Mouse (Mus musculus) thymus, postnatal 14 days (tissue): ENCODE results near the gene Methig1.
A peak's percentile ranks its signal among the peaks of the same experiment; 100 is the strongest.
"Not testable (repeated sequence)": the region's sequence is repeated elsewhere in the genome, so short reads cannot be mapped to it uniquely, and the experiment has no call there.

ENCODE experiments used
- DNase-seq: peaks from one replicate; pipeline ENCODE4 v3.0.0; 2021

Methig1 gene

DNA sequence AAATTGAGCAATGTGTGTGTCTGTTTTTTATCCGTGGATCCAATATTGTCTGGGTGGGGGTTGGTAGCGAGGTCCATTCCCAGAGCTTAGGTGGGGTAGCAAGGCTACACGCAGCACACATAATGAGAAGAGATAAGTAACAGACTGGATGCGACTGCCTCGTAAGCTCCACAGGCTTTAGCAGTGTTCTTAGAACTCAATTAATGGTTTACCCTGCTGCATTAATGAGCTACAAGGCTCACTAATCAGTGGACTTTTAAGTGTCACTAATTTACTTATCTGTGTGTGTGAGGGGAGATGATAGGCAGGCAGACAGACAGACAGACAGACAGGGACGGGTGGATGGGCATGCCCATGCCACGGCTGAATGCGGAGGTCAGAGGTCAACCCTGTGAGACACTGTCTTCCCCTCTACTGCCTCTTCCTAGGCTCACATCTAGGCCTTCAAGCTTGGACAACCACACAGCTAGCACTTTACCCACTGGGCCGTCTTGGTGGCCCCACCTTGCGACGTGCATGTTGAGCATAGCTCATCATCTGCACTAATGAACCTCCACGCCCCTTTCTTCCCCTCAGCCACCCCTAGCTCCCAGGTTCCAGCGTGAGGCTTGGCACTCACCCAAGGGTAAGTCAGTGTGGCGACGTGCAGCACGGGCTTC lies 47.8 kb downstream of the Methig1 start:
- DNase-seq: no peak

DNA sequence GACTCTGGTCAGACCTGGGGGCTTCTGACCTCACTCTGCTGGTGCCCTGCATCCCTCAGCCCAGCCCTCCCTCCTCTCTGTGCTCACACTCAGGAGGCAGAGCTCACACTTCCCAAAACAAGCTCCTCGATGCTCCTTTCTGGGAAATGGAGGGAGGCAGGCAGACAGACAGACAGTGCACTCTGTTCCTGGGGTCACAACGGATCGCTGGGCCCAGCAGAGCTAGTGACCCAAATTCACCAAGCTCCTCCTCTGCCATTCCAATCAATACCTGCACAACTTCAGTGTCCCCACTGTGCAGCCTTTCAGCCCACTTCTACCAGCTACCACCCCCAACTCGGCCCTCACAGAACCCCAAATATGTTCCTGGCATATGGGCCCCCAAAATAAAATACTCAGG lies 48.9 kb downstream of the Methig1 start:
- DNase-seq: no peak

DNA sequence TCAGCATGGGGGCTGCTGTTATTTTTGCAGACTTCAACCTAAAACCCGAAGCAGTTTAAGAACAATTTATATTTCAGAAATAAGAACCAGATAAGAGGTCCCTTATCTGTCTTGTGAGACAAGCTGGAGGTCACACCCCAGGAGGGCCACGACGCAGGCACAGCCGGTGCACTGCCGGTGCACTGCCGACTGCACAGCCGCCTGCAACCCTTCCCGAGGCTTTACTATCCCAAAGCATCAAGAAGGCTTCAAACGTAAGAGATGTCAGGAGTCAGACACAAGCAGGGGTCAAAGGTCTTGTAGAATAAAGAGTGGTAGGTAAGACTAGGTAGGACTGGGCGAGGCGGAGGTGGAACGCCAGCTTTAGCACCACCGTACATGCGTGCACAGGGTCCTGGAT lies 49.4 kb downstream of the Methig1 start:
- no peak for DNase-seq

DNA sequence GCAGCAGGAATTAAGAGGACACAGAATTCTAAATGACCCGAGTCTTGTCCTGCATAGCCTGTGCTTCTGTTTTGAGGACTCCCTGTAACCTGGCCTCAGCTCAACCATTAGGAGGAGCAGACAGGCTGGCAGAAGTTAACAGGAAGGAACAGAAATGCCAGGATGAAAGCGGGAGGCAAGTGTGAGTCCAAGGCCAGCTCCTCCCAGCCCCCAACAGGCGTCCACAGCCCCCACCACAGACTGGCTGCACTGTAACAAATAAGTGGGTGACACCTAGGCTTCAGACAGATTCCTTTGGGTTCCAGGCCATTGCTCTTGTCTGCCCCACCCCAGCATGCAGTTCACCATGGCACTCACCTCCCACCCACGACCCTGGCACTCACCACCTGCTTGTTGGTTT lies 49.8 kb downstream of the Methig1 start:
- no peak for DNase-seq

DNA sequence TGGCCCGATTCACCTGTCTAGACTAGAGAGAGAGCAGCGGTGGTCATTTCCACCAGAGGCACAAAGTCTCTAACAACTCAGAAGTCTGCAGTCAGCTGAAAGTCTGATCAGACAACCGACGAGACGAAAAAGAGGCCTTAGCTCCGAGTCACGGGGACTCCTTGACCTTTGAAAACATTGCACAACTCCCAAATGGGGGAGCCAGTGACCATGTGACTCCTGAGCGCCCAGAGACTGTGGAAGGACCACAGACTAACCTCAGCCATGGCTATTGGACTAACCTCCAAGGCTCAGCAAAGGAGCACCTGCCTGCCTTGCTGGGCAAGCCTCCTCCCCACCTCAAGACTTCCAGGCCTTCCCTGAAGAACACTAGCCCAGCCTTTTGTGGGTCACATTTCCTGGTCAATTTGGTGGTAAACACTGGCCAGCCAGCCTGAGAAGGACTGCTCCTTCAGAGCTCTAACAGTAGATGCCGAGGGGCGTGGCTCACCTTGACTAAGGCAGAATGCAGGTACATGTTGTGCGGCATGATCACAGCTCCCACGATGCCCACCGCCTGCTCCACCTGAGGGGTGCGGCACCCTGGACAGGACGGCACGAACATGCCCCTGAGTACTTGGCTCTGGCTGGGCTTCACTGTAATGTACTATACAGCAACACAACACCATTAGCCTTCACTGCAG lies 50.5 kb downstream of the Methig1 start:
- DNase-seq: no peak

DNA sequence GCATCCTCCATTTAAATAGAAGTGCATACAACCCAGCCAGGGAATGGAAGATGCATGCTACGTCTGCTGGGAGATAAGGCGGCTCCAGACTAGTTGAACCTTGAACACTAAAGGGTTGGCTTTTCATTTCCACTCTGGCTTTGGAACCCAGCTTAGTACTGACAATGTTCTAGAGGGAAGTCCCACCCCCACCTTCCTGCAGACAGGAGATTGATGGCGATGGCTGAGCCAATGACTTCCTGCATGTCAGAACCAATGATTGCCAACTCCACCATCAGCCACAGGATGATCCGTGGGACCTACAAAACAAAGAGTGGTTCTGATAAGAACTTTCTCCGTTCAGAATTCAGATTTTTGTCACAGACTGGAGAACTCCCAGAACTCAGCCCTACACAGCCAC lies 53.1 kb downstream of the Methig1 start:
- DNase-seq: no peak

DNA sequence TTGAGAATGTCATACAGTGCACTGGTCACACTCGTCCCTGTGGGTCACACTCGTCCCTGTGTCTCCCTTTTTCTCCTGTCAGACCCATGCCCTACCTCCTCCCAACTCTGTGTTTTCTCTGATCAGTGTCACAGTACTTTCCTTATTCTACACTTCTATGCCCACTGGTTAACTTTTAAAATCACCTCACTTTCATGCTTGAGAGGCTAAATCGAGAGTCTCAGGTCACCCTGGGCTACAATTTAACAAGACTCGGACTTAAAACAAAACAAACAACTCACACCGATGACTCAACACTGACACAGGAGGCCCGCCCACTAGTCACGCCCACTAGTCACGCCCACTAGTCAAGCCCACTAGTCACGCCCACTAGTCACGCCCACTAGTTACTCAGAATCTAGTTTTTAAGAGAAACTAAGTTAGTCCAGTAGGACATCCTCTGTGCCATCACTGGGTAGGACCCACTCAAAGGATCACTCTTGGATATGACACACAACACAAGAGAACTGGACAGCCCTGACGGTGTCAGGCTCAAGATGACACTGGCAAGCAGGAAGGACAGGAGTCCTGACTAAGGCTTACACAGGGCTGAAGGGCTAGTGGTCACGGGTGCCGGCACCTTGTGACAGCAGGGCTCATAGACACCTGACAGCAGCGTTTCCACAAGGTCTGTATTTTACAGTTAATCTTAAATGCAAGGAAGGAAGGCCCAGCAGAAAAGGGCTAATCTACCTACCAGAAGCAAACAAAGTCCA lies 58.1 kb downstream of the Methig1 start:
- DNase-seq: no peak

DNA sequence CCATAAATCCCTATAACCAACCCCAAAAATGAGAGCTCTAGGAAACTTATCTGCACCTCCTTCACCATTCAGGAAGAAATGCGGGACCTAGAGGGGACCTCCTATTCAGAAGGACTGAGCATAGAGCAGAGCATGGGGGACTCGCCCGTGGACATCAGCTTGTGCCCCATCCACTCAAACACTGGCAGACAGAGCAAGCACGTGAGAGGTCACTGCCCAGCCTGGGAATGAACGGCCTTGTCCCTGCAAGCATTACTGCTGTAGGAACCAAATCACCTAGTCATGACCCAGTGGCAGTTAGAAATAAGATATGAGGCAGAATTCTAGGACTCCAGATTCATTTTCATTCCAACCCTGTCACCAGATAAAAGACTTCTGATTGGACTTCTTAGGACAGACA lies 58.8 kb downstream of the Methig1 start:
- DNase-seq: no peak

DNA sequence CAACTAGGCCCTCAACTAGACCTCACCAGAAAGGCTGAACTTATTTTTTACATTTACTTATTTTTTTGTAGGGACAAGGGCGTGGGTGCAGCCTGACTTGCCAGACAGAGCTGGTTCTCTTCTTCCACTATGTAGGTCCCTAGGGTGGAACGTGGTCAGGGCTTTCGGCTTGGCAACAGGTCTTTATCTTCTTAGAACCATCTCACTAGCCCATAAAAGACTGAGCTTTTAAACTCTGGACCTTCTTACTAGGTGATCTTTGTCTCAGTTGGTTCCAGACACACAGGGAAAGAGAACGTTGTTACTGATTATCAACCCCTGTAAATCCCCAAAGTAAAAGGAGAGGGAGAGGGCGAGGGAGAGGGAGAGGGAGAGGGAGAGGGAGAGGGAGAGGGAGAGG lies 60.4 kb downstream of the Methig1 start:
- DNase-seq: no peak

DNA sequence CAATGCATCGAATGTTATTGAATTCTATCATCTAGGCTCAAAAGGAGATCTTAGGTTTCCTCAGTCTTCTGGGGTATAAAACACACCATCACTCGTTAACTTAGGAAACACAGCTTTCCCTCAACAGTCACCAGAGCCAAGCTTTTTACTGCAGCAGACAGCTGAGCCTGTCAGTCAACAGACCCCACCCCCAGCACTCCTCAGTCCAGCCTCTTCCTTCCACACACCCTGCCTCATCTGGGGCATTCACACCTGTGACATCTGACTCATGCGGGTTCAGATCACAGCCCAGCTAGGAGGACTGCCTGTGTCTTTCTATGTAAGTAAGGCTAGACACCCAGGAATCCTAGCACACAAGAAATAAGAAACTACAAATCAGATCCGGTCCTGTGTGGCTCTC lies 61.1 kb downstream of the Methig1 start:
- peak; percentile 82 for DNase-seq

DNA sequence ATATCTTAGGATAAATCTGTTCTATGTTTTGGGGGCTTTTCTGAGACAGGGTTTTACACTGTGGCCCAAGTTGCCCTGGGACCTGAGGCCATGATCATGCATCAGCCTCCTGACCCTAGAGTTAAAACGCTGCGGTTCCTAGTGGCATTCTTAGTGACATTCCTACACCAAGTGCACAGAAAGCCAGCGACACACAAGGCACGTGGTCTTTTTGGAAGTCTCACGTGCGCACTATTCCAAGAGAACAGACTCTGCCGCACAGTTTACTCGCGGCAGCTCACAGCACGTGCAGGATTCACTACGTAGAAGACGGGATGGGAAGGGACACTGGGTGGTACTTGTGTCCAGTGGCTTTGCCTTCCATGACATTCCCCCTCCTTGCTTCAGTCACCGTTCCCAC lies 62.0 kb downstream of the Methig1 start:
- DNase-seq: no peak

DNA sequence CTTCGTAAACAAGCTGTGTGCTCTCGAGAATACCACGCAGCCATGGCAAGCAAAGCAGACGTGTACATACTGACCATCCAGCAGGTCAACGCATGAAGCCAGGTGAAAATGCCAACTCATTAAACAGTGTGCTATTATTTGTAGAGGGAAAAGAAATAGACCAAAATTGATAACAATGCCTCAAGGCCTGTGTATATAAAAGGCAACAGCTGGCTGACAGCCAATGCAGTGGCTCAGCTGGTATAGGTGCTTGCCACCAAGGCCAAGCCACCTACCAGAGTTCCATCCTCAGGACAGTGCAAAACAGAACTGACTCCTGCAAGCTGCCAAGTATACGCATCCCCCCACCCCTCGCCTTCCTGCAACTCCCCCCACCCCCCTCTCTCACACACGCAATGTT lies 62.7 kb downstream of the Methig1 start:
- no peak for DNase-seq

DNA sequence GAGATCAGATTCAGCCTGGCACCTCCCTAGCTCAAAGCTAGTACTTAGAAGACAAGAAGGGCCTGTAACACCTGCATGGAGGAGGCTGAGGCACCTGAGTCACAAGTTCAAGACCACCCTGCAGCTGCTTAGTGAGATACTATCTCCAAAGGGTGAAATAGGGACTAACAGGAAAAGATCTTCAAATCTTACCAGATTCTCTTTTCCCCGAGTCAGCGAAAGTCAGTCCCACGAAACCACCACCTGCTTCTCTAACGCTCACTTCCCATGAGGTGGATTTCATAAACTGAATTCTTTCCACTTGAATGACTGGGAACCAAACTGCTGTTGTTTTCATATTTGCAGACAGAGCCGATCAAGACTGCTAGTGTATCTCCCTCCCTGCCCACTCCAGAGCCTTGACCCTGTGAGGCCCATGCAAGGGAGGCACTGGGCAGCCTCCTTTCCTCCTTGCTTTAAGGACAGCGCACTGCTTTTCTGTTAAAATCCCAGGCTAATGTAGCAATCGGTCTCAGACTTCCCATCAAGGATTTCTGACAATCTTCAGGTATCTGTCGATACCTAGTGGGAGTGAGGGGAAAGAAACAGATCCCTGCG lies 65.0 kb downstream of the Methig1 start:
- DNase-seq: peak; percentile 30

DNA sequence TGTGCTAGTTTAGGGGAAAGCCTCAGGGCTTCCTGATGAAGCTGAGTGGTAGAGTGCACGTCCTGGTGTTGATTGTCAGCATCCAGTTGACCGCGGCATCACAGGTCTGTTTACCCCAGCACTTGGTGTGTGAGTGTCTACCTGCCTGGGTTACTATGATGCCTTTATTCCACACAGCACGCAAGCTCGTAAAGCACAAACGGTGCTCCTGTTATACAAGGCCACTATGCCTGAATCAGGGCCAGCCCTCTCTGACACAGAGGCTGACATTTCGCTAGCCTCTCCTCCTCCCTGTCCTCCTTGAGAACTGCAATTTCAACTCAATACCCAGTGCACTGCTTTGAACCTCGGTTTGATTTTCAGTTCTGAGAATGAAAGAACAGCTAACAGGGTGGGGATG lies 66.4 kb downstream of the Methig1 start:
- no peak for DNase-seq

DNA sequence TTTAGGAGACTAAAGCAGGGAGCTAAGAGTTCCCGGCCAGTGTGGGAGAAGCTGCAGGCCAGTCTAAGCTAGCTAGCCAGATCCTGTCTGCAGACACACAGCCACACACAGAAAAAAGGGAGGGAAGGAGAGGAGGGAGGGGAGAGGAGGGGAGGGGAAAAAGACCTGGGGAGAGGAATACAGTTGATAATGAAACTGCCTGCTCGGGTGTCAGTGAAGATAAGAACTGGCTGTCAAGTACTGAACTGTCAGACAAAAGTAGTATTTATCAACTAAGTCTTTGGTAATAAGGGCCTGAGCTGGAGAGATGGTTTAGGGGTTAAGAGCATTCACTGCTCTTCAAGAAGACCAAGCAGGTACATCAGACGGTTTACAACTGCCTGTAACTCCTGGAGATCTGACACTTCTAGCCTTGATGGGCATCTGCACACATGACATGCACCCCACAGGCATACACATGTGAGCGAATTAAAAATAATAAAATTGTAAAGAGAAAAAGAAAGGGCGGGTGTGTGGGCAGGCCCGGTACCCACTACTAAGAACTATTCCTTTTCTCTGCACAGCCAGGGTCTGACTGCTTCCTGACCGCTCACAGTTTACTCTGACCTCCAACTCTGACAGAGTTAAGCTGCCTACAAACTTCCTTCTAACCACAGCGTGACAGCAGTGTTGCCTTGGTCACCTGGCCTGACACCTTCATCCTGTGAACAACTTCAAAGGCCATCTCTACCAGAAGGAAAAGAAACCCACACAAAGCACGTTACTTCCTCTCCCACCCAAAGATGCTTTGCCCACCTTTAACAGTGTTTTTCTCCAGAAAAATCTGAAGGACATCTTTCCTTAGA lies 67.2 kb downstream of the Methig1 start:
- no peak for DNase-seq

DNA sequence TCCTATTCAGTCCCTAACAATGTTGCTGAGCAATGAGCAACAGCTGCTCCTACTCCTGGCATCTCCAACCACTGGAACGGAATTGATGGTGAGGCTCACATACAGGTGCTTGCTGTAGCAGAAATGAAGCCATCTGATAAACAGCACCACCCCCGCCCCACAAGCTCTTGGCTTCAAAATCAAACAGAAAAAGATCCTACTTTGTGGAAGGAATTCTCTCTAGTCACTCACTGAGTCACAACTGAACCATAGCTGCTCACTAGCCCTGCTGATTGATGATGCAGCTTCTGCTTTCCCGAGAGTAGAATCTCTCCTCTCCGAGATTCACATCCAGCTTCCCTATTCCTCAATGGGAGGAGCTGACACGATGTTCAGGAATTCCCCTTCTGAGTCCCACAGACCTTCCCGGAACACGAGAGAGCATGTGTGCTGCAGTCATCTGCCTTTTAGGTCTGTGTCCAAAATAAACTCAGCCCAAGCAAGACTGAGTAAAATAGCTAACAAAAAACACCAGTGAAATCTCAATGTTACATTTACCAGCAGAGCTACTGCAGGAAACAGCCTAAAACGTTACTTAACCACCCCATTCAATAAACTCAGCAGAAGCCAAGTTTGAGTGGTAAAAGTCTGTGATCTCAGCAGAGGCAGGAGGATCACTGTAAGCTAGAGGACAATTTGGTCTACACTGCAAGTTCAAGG lies 68.3 kb downstream of the Methig1 start:
- DNase-seq: no peak

DNA sequence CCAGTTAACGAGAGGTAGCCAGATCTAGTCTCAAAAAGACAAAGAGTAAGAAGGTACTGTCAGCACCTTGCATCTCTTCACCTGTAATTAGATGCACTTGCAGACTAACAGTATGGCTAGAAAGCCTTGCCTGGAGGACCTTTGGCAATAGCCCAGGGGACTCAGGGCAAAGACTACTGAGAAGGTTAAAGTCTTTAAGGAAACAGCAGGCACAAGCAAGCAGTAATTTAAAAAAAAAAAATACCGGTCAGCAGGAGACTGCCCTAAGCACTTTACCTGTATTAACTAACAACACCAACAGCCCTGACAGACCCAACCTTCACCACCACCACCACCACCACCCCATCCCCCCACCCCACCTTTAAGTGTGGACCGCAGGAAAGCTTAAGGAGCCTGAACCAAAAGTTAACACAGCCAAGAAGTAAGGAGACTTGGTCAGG lies 68.8 kb downstream of the Methig1 start, which contains the start of gene Gm5475:
Gene Gm5475 (plus strand): TSS at position 390 of the 440 bp plus-strand sequence.
- DNase-seq: not testable (repeated sequence)

DNA sequence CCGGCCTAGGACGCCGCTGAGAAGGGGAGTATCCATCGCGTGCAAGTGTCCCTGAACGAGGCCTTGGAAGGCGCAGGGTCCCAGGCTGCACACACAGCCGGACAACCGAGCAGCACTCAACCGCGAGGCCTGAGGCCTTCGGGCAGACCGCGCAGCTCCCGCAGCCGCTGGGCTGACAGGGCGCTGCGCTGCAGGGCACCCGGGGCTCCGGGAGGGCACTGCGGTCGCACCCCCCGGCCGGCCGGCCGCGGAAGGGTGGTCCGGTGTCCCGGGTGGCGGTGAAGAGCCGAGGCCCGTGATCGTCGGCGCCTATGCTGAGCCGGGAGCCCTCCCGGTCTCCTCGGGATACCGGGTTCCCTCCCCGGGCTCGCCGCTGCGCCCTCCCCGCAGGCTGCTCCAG lies 69.5 kb downstream of the Methig1 start:
- DNase-seq: no peak

DNA sequence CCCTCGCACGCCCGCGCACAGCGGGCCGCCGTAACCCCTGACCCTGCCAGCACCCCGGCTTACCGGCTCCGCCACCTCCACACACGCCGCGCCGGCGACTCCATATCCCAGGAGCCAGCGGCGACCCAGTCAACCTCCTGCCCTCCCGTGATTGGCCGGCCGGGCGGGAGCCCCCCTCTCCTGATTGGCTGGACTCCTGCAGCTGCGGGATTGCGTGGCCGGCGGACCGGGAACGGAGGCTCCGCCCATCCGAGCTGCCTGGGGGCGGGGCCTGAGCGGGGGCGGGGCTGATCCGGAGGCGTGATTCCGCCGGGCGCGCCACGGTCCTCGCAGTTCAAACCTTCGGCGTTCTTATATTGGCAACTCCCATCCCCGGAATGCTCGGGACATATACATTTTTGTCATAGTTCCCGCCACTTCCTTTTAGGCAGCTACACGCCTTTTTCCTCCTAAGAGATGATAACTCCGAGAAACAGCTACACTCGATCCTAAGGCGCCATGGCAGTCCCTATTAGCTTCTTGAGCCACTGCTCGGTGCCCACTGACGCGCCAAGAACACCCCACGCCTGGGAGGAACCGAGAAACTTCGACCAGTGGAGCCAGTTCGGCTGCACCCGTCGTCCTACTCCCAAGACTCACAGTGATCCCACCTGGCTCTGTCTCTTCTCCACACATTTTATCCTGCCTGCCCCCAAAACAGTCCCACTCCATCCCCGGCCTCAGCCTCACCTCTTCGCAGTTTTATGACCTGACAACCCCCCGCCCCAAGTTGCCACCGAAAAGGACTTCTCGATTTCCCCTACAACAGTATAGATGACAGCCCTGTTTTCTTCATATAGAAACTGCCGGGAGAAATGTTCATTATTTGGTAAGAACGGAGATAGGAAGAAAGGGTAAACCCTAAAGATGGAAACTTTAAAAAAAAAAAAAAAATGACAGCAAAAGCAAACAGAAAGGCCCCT lies 70.2 kb downstream of the Methig1 start:
- DNase-seq: peak; percentile 96

DNA sequence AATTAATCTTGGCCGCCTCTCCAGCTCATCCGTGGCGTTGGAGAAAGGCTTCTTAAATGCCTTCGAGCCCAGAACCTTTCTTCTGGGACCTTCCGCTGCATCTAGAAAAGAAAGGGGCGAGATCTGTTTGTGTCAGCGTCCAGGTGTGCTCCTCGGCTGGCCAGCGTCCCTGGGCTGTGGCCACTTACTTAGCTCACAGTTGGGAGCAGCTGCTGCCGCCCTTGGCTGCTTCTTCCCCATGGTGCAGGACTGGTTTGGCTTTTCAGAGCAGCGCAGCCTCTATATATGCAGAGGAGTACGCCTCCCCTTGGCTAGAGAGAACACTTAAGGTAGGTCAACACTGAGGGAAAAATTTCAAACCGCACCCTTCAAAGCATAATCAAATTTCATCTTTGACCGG lies 71.0 kb downstream of the Methig1 start:
- no peak for DNase-seq
